Comparison of ENCODE assay signal across 26 mouse cellular contexts in genomic region chr6:100884594-100885225, GRCm38 (mm10). TPM values are rescaled to one million over a fixed set of nuclear protein-coding genes. Genes with fewer than 3 reads are reported as not detected.
A peak's percentile ranks its signal among the peaks of the same experiment; 100 is the strongest.
DNase-seq lines count a peak whose midpoint lies in the region; ATAC-seq lines count a peak whose summit lies in the region.
"Had no signal": no experiment of that assay in that cellular context is flagged by ENCODE, and none has a peak within 500 bp of the region (broad histone marks: within the 10 kb centered on the region; RNA-seq: fewer than 3 reads in every experiment).

No protein-coding gene starts in this region.

- ATAC-seq in heart, embryonic 11.5 days (replicated peaks; ENCODE audit: insufficient number of reproducible peaks, low FRiP score, low TSS enrichment) = no peak
- ATAC-seq in midbrain, embryonic 14.5 days (ENCODE audit: low FRiP score, low TSS enrichment) = no peak
- ATAC-seq in midbrain, embryonic 11.5 days (ENCODE audit: low FRiP score) = no peak
- peak; percentile 62 for ATAC-seq in forebrain, embryonic 16.5 days
- ATAC-seq: Patski had no signal

- no peak overlapping the region for H3K9ac ChIP-seq in heart, embryonic 11.5 days (ENCODE audit: low read depth, low read length)
- H3K9ac ChIP-seq in midbrain, embryonic 14.5 days (replicated peaks; ENCODE audit: low read length) = no peak overlapping the region
- no peak overlapping the region for H3K9ac ChIP-seq in midbrain, embryonic 11.5 days (ENCODE audit: low read length)
- no peak overlapping the region for H3K9ac ChIP-seq in forebrain, embryonic 16.5 days (replicated peaks; ENCODE audit: low read depth, low read length)
- H3K9ac ChIP-seq: embryonic facial prominence, embryonic 13.5 days; heart, embryonic 12.5 days; kidney, embryonic 15.5 days; liver, embryonic 13.5 days had no signal

- no peaks in the 10 kb centered on the region for H3K9me3 ChIP-seq in heart, embryonic 11.5 days (replicated peaks; ENCODE audit: control insufficient read depth, low read length)
- peaks cover 3% of the 10 kb centered on the region; the same call in 1 of the 2 replicates for H3K9me3 ChIP-seq in midbrain, embryonic 14.5 days (ENCODE audit: control insufficient read depth, low read length)
- H3K9me3 ChIP-seq in midbrain, embryonic 11.5 days (ENCODE audit: control insufficient read depth, low read length) = no peaks in the 10 kb centered on the region
- H3K9me3 ChIP-seq in forebrain, embryonic 16.5 days (ENCODE audit: control insufficient read depth, low read length) = no peaks in the 10 kb centered on the region
- H3K9me3 ChIP-seq: embryonic facial prominence, embryonic 13.5 days; heart, embryonic 12.5 days; kidney, embryonic 15.5 days; liver, embryonic 13.5 days had no signal

- no peak overlapping the region for H3K4me2 ChIP-seq in heart, embryonic 11.5 days
- H3K4me2 ChIP-seq in midbrain, embryonic 14.5 days (ENCODE audit: low read length) = no peak overlapping the region
- no peak overlapping the region for H3K4me2 ChIP-seq in midbrain, embryonic 11.5 days
- H3K4me2 ChIP-seq in forebrain, embryonic 16.5 days (ENCODE audit: low read length) = no peak overlapping the region
- H3K4me2 ChIP-seq: embryonic facial prominence, embryonic 13.5 days; heart, embryonic 12.5 days; kidney, embryonic 15.5 days; liver, embryonic 13.5 days had no signal

- H3K27me3 ChIP-seq in heart, embryonic 11.5 days (ENCODE audit: control insufficient read depth, insufficient read depth, low read length) = peaks cover 8% of the 10 kb centered on the region
- H3K27me3 ChIP-seq in midbrain, embryonic 14.5 days (ENCODE audit: control insufficient read depth, insufficient read depth, low read length) = no peaks in the 10 kb centered on the region
- no peaks in the 10 kb centered on the region for H3K27me3 ChIP-seq in midbrain, embryonic 11.5 days (ENCODE audit: control insufficient read depth, insufficient read depth, low read length)
- H3K27me3 ChIP-seq in forebrain, embryonic 16.5 days (replicated peaks; ENCODE audit: control insufficient read depth, insufficient read depth, low read length) = no peaks in the 10 kb centered on the region
- H3K27me3 ChIP-seq: liver, embryonic 13.5 days had no signal

- no peaks in the 10 kb centered on the region for H3K36me3 ChIP-seq in heart, embryonic 11.5 days (ENCODE audit: control insufficient read depth, insufficient read depth, low read length)
- no peaks in the 10 kb centered on the region for H3K36me3 ChIP-seq in midbrain, embryonic 14.5 days (ENCODE audit: control insufficient read depth, insufficient read depth, low read length)
- no peaks in the 10 kb centered on the region for H3K36me3 ChIP-seq in midbrain, embryonic 11.5 days (ENCODE audit: control insufficient read depth, insufficient read depth, low read length)
- H3K36me3 ChIP-seq in forebrain, embryonic 16.5 days (ENCODE audit: control insufficient read depth, insufficient read depth) = no peaks in the 10 kb centered on the region
- H3K36me3 ChIP-seq: embryonic facial prominence, embryonic 13.5 days; G1E; heart, embryonic 12.5 days; kidney, embryonic 15.5 days; liver, embryonic 13.5 days had no signal

- no peaks in the 10 kb centered on the region; the same call in 1 of the 2 replicates for H3K4me1 ChIP-seq in heart, embryonic 11.5 days (ENCODE audit: control insufficient read depth, insufficient read depth, low read length)
- H3K4me1 ChIP-seq in midbrain, embryonic 14.5 days (ENCODE audit: control insufficient read depth, insufficient read depth, low read length) = no peaks in the 10 kb centered on the region
- H3K4me1 ChIP-seq in midbrain, embryonic 11.5 days (ENCODE audit: control insufficient read depth, insufficient read depth, low read length) = no peaks in the 10 kb centered on the region
- peaks cover 10% of the 10 kb centered on the region for H3K4me1 ChIP-seq in forebrain, embryonic 16.5 days (replicated peaks; ENCODE audit: control insufficient read depth, insufficient read depth, low read length)
- H3K4me1 ChIP-seq: heart, embryonic 12.5 days had no signal

- no peak overlapping the region for H3K27ac ChIP-seq in heart, embryonic 11.5 days (ENCODE audit: low read depth, low read length)
- H3K27ac ChIP-seq in midbrain, embryonic 14.5 days (replicated peaks; ENCODE audit: low read depth, low read length) = no peak overlapping the region; the same call in 1 of the 2 replicates
- H3K27ac ChIP-seq in midbrain, embryonic 11.5 days (ENCODE audit: low read depth, low read length) = no peak overlapping the region
- H3K27ac ChIP-seq in forebrain, embryonic 16.5 days (ENCODE audit: low read length) = peak overlapping the region; percentile 58
- H3K27ac ChIP-seq: embryonic facial prominence, embryonic 13.5 days; gastrocnemius, adult 2 months; kidney, embryonic 15.5 days; liver, embryonic 13.5 days had no signal

- 85% methylated on average over 12 of the region's 12 CpGs for WGBS in heart, embryonic 11.5 days (ENCODE audit: insufficient replicate concordance)
- 76% methylated on average over 12 of the region's 12 CpGs for whole genome bisulfite sequencing in midbrain, embryonic 14.5 days
- 91% methylated on average over 12 of the region's 12 CpGs for WGBS in midbrain, embryonic 11.5 days
- 70% methylated on average over 12 of the region's 12 CpGs for WGBS in forebrain, embryonic 16.5 days

- H3K4me3 ChIP-seq in heart, embryonic 11.5 days (ENCODE audit: low read depth, low read length) = no peak overlapping the region
- H3K4me3 ChIP-seq in midbrain, embryonic 14.5 days (replicated peaks; ENCODE audit: low read depth, low read length) = no peak overlapping the region
- no peak overlapping the region for H3K4me3 ChIP-seq in midbrain, embryonic 11.5 days (ENCODE audit: low read depth, low read length)
- no peak overlapping the region for H3K4me3 ChIP-seq in forebrain, embryonic 16.5 days (replicated peaks; ENCODE audit: low read length)
- H3K4me3 ChIP-seq: embryonic facial prominence, embryonic 13.5 days; erythroblast, embryonic 14.5 days; gastrocnemius, adult 2 months; heart, embryonic 12.5 days; kidney, embryonic 15.5 days; liver, embryonic 13.5 days; megakaryocyte, embryonic 14.5 days had no signal

- DNase-seq in heart, adult 11 months = peak; percentile 85
- DNase-seq in midbrain, embryonic 14.5 days = peak; percentile 36
- no peak for DNase-seq in midbrain, embryonic 11.5 days (ENCODE audit: low spot score, missing footprints)
- DNase-seq in spleen, adult 18-20 months = no peak
- DNase-seq in urinary bladder, postnatal 36 days (ENCODE audit: low spot score in 2 of 2) = no peak
- DNase-seq: adrenal gland, postnatal 36 days; B cell, adult 2 months; cerebellum, adult 11 months; cerebellum, postnatal 36 days; embryo, embryonic 11 days; gastrocnemius, adult 2 months; heart, postnatal 10 days; kidney, adult 11 months; kidney, postnatal 4 days; liver, embryonic 13.5 days; lung, adult 2 months; right cerebral cortex, postnatal 14 days had no signal

RNA-seq across cellular contexts. Expression of gene Ppp4r2, which starts 51.3 kb away (rescaled TPM):
- polyA plus RNA-seq in heart, embryonic 11.5 days (2014; fragmentation: Nextera tagmentation; extraction: Ambion mirVana) = 21.9 and 25.1 TPM in 2 replicates
- polyA plus RNA-seq in midbrain, embryonic 14.5 days (2014; fragmentation: Nextera tagmentation; extraction: Ambion mirVana) = 28.0 and 35.2 TPM in 2 replicates
- 40.0 TPM in 2 replicates for polyA plus RNA-seq in midbrain, embryonic 11.5 days (2014; fragmentation: Nextera tagmentation; extraction: Ambion mirVana)
- 22.6 and 23.9 TPM in 2 replicates for polyA plus RNA-seq in forebrain, embryonic 16.5 days (2015; fragmentation: Nextera tagmentation; extraction: Ambion mirVana)

Comparison
In these comparisons a context has a peak if more than half of its experiments do, and no peak if none do; other contexts are left out.
1. DNase-seq: peak in heart, adult 11 months (single experiment) and midbrain, embryonic 14.5 days (single experiment); none in midbrain, embryonic 11.5 days (single experiment), spleen, adult 18-20 months (0 of 2) and urinary bladder, postnatal 36 days (0 of 2).